Mouse (Mus musculus): ENCODE measurements around the gene Borcs5. TPM values are rescaled to one million over a fixed set of nuclear protein-coding genes. Genes with fewer than 3 reads are reported as not detected.

The Borcs5 gene
- polyA plus RNA-seq, 1 experiment from 2014 or later, result 16.2 TPM

DNA sequence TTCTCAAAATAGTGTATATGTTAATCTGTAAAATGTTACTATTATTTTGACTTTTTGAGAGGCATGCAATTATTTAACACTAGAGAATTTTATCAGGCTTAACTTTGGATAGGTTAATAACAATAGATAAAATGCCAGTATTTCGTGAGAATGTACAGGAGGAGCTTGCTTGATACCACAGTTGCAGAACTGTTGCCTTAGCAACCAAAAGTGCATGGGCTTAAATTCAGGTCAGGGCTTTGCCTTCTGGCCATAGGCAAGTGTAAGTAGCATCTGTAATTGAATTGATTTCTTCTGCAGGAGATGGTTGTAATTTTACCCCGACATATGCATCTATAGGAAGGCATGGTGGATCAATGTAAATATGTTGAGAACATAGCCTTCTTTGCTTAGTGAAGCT, 45.7 kb downstream of the Borcs5 start:
- no peak overlapping the region for H3K4me3 ChIP-seq (ENCODE audit: low read length)
- no peaks in the 10 kb centered on the region for H3K4me1 ChIP-seq (ENCODE audit: insufficient read depth, low read length)
- no peaks in the 10 kb centered on the region for H3K36me3 ChIP-seq (ENCODE audit: insufficient read depth, low read length)
- H3K4me2 ChIP-seq (replicated peaks; ENCODE audit: low read depth, low read length), result no peak overlapping the region
- 64% methylated on average over 2 of the region's 2 CpGs for WGBS
- no peaks in the 10 kb centered on the region for H3K9me3 ChIP-seq (ENCODE audit: low read length)
- H3K27me3 ChIP-seq (ENCODE audit: insufficient read depth, low read length), result no peaks in the 10 kb centered on the region
- H3K9ac ChIP-seq (replicated peaks; ENCODE audit: low read length), result no peak overlapping the region
- no peak overlapping the region for H3K27ac ChIP-seq (ENCODE audit: low read length)
- ATAC-seq (ENCODE audit: low FRiP score, low TSS enrichment), result no peak

DNA sequence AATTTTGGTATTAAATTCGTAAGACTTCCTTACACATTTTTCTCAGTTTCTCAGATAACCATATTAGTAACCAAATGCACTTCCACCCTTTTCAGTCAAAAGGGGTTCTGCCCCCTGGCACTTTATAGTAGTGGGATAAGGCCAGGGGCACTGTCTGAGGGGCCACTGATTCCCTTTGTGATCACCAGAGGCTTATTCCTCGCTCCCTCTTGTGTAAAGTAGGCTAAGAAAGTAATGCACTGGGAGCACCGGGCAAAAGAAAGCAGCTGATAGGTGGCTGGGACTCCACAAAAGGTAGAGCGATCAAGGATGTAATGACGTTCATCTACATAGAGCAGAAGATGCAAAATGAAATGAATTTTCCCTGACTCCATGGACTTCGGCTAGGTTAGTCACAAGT, 46.2 kb downstream of the Borcs5 start:
- Histone ChIP-seq H3K4me3 (ENCODE audit: low read length) (no peak overlapping the region), H3K4me1 (ENCODE audit: insufficient read depth, low read length) (no peaks in the 10 kb centered on the region), H3K9ac (replicated peaks; ENCODE audit: low read length) (no peak overlapping the region), H3K27ac (ENCODE audit: low read length) (no peak overlapping the region), H3K27me3 (ENCODE audit: insufficient read depth, low read length) (no peaks in the 10 kb centered on the region), H3K9me3 (ENCODE audit: low read length) (no peaks in the 10 kb centered on the region), H3K4me2 (replicated peaks; ENCODE audit: low read depth, low read length) (no peak overlapping the region), H3K36me3 (ENCODE audit: insufficient read depth, low read length) (no peaks in the 10 kb centered on the region)
- 88% methylated on average over 6 of the region's 6 CpGs for WGBS
- ATAC-seq (ENCODE audit: low FRiP score, low TSS enrichment), result no peak

DNA sequence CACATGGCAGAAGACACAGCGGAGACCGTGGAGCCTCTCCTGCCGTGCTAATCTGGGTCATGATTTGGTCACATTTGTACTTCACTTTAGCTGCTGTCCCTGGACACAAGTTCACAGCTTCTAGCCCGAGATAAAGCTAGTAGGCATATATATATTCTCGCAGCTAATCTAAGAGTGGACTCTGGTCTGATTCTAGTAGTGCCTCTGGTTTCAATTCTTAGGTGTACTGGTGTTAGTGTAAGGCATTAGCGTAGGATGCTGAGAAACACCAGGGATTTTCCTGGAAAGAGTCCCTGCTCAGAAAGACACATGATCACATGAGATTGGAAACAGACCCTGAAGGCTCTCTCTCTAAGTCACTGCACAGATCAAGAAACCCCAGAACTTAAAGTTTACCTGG, 55.2 kb downstream of the Borcs5 start:
- no peak for ATAC-seq (ENCODE audit: low FRiP score, low TSS enrichment)
- Histone ChIP-seq H3K4me1 (ENCODE audit: insufficient read depth, low read length) (no peaks in the 10 kb centered on the region; the same call in 1 of the 2 replicates), H3K9ac (replicated peaks; ENCODE audit: low read length) (no peak overlapping the region), H3K36me3 (ENCODE audit: insufficient read depth, low read length) (no peaks in the 10 kb centered on the region), H3K9me3 (ENCODE audit: low read length) (no peaks in the 10 kb centered on the region), H3K4me2 (replicated peaks; ENCODE audit: low read depth, low read length) (no peak overlapping the region), H3K4me3 (ENCODE audit: low read length) (no peak overlapping the region), H3K27me3 (ENCODE audit: insufficient read depth, low read length) (no peaks in the 10 kb centered on the region), H3K27ac (ENCODE audit: low read length) (no peak overlapping the region)
- 89% methylated on average over 6 of the region's 6 CpGs for WGBS

DNA sequence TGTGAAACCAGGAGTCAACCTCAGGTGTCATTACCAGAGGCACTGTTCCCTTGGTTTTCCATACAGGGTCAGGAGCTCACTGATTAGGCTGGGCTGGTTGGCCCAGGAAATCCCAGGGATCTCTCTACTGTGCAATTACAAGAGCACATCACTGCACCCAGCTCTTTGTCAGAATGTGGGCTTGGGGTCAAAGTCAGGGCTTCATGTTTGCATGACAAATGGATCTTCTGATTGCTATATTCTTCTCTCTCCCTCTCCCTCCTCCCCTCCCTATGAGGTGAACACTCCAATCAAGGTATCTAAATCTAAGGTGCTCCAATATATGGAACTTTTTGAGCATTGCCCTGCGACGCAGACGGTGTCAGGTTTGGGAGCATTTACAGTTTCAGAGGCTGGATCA, 55.7 kb downstream of the Borcs5 start:
- H3K36me3 ChIP-seq (ENCODE audit: insufficient read depth, low read length), result no peaks in the 10 kb centered on the region
- H3K4me3 ChIP-seq (ENCODE audit: low read length), result no peak overlapping the region
- no peak overlapping the region for H3K9ac ChIP-seq (replicated peaks; ENCODE audit: low read length)
- no peak for ATAC-seq (ENCODE audit: low FRiP score, low TSS enrichment)
- H3K4me2 ChIP-seq (replicated peaks; ENCODE audit: low read depth, low read length), result no peak overlapping the region
- no peaks in the 10 kb centered on the region; the same call in 1 of the 2 replicates for H3K4me1 ChIP-seq (ENCODE audit: insufficient read depth, low read length)
- H3K27me3 ChIP-seq (ENCODE audit: insufficient read depth, low read length), result no peaks in the 10 kb centered on the region
- no peaks in the 10 kb centered on the region for H3K9me3 ChIP-seq (ENCODE audit: low read length)
- WGBS, result 87% methylated on average over 3 of the region's 3 CpGs
- H3K27ac ChIP-seq (ENCODE audit: low read length), result no peak overlapping the region

DNA sequence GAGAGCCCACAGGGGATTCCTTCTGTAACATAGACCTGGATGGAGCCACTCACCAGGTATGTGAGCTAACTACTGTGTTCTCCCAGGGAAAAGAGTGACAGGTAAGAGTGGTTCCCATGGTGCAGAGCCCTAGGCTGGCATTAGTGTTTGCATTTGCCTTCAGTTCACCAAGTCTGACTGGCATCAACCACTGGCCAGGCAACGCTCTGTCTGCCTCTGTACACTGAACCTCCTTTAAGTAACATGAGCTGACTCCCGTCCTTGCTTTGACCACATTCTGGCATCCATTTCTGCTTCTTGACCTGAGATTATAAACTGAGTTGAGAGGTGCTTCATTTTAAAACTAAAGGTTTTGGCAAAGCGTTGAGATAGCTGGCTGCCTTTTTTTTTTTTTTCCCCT, 56.3 kb downstream of the Borcs5 start:
- ATAC-seq (ENCODE audit: low FRiP score, low TSS enrichment), result no peak
- no peak overlapping the region for H3K4me2 ChIP-seq (replicated peaks; ENCODE audit: low read depth, low read length)
- no peak overlapping the region for H3K27ac ChIP-seq (ENCODE audit: low read length)
- no peaks in the 10 kb centered on the region for H3K9me3 ChIP-seq (ENCODE audit: low read length)
- H3K36me3 ChIP-seq (ENCODE audit: insufficient read depth, low read length), result no peaks in the 10 kb centered on the region
- H3K4me3 ChIP-seq (ENCODE audit: low read length), result no peak overlapping the region
- no peaks in the 10 kb centered on the region for H3K27me3 ChIP-seq (ENCODE audit: insufficient read depth, low read length)
- 33% methylated on average over 3 of the region's 3 CpGs for WGBS
- no peaks in the 10 kb centered on the region; the same call in 1 of the 2 replicates for H3K4me1 ChIP-seq (ENCODE audit: insufficient read depth, low read length)
- no peak overlapping the region for H3K9ac ChIP-seq (replicated peaks; ENCODE audit: low read length)

DNA sequence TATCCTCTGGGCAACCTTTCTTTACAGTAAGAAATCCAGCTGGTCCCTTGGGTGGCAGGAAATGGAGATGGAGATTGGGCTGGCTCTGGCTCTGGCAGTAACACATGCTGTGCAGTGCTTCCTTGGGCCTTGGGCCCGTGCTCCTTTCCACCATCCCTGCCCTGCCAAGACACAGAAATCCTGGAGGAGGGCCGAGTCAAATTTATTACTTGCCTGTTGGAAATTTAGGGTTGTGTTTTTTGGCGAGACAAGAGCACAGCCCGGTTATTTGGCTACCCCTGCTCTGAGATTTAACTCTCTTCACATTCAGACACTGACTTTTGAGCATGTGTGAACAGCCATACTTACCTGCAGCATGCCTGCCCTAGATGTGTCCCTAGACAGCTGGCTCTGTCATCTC, 56.8 kb downstream of the Borcs5 start:
- WGBS, result 36% methylated on average over 4 of the region's 4 CpGs
- Histone ChIP-seq H3K4me2 (replicated peaks; ENCODE audit: low read depth, low read length) (no peak overlapping the region), H3K27me3 (ENCODE audit: insufficient read depth, low read length) (no peaks in the 10 kb centered on the region), H3K9ac (replicated peaks; ENCODE audit: low read length) (no peak overlapping the region), H3K4me1 (ENCODE audit: insufficient read depth, low read length) (no peaks in the 10 kb centered on the region; the same call in 1 of the 2 replicates), H3K27ac (ENCODE audit: low read length) (no peak overlapping the region), H3K4me3 (ENCODE audit: low read length) (no peak overlapping the region), H3K9me3 (ENCODE audit: low read length) (no peaks in the 10 kb centered on the region), H3K36me3 (ENCODE audit: insufficient read depth, low read length) (no peaks in the 10 kb centered on the region)
- 0 out of 2 replicates have a peak, but pooled peaks have one; percentile 47 for ATAC-seq (ENCODE audit: low FRiP score, low TSS enrichment)

DNA sequence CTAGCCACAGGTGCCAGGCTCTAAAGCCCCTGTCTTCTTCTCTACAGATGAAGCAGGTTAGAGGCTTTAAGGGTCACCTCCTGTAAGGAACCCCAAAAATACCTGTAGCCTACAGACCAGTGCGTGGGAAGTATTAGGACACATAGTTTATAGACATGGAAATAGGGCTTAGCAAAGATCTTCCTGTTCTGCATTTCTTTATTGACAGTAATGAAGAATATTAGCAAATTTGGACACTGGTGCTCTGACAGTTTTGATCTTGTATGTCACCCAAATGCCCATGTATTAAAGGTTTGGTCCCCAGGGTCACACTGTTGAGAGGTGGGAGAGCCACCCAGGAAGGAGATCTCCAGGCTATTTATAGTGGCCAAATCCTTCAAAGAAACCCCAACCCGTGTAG, 57.2 kb downstream of the Borcs5 start:
- 68% methylated on average over 2 of the region's 2 CpGs for whole genome bisulfite sequencing
- H3K4me2 ChIP-seq (replicated peaks; ENCODE audit: low read depth, low read length), result no peak overlapping the region
- no peak for ATAC-seq (ENCODE audit: low FRiP score, low TSS enrichment)

DNA sequence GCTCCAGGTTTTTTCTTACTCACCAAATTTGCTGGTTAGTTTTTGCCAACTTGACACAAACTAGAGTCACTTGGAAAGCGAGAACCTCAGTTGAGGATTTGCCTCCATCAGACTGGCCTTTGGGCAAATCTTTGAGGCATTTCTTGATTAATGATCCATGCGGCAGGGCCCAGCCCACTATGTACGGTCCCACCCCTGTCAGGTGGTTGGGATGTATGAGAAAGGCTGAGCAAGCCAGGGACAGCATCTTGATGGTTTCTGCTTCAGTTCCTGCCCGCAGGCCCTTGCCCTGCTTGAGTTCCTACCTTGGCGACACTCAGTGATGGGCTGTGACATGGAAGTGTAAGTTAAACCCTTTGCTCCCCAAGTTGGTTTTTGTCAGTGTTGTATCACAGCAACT, 58.9 kb downstream of the Borcs5 start:
- H3K9me3 ChIP-seq (ENCODE audit: low read length), result no peaks in the 10 kb centered on the region
- no peaks in the 10 kb centered on the region; the same call in 1 of the 2 replicates for H3K4me1 ChIP-seq (ENCODE audit: insufficient read depth, low read length)
- no peaks in the 10 kb centered on the region for H3K36me3 ChIP-seq (ENCODE audit: insufficient read depth, low read length)
- no peak overlapping the region for H3K9ac ChIP-seq (replicated peaks; ENCODE audit: low read length)
- H3K27me3 ChIP-seq (ENCODE audit: insufficient read depth, low read length), result no peaks in the 10 kb centered on the region
- H3K4me3 ChIP-seq (ENCODE audit: low read length), result no peak overlapping the region
- no peak overlapping the region for H3K4me2 ChIP-seq (replicated peaks; ENCODE audit: low read depth, low read length)
- peak; percentile 55; the same call in 1 of the 2 replicates for ATAC-seq (ENCODE audit: low FRiP score, low TSS enrichment)
- WGBS, result 50% methylated on average over 5 of the region's 5 CpGs
- no peak overlapping the region for H3K27ac ChIP-seq (ENCODE audit: low read length)

More for the DNA sequence above, 57.2 kb downstream of the Borcs5 start:
- Histone ChIP-seq H3K27ac (ENCODE audit: low read length) (no peak overlapping the region), H3K4me3 (ENCODE audit: low read length) (no peak overlapping the region), H3K9ac (replicated peaks; ENCODE audit: low read length) (no peak overlapping the region), H3K4me1 (ENCODE audit: insufficient read depth, low read length) (no peaks in the 10 kb centered on the region; the same call in 1 of the 2 replicates), H3K36me3 (ENCODE audit: insufficient read depth, low read length) (no peaks in the 10 kb centered on the region), H3K9me3 (ENCODE audit: low read length) (no peaks in the 10 kb centered on the region), H3K27me3 (ENCODE audit: insufficient read depth, low read length) (no peaks in the 10 kb centered on the region)

DNA sequence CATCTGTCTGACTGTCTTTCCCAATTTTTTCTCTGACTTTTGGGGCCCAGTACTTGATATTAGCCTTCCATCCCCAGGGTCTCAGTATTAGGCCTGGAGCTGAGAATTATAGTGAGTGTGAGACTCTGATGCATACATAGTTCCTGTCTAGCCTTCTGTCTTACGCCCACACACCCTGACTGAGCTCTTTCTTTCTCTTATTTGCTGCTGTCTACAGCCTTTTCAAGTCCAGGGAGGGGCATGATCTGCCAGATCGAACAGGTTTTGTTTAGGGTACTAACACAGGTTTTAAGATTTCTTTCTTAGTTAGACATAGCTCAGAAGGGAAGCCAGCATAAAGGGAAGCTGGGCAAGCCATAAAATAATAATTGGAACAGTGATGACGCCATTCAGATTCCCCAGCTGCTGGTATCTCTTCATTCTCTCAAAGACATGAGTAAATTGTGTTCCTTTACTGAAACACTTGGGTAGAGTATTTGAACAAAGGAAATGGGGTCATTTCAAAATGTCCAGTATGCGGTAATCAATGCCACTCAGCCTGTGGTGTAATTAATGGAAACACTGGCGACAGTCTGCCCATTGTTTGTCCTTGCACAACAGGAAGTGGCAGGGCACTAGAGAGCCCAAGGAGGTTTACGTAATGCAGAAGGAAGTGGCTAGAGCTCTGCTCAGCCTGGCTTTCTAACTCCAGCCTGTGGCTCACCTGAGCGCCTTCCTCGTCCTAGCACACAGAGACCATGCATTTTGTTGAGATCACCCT, 61.3 kb downstream of the Borcs5 start:
- 0 out of 2 replicates have a peak overlapping the region, but pooled peaks have one; percentile 8 for H3K27ac ChIP-seq (ENCODE audit: low read length)
- H3K27me3 ChIP-seq (ENCODE audit: insufficient read depth, low read length), result no peaks in the 10 kb centered on the region

DNA sequence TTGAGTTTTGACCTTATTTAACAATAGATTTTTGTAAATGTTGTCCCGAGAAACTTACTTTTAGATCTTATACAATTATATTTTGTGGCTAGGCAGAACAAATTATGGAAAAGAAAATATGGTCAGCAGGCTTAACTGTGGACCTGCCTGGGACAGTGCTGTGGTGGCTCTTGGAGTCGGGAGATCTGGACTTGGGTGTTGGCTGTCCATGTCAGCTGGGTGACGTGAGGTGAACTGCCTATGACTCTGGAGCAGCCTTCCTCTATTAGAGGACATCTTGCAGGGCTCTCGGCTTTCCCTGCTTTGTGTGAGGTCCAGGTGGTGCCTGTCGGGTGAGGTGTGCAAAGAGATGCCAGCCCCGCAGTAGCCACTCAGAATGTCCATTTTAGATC, 61.9 kb downstream of the Borcs5 start:
- no peaks in the 10 kb centered on the region for H3K36me3 ChIP-seq (ENCODE audit: insufficient read depth, low read length)
- H3K27ac ChIP-seq (ENCODE audit: low read length), result no peak overlapping the region
- H3K4me1 ChIP-seq (ENCODE audit: insufficient read depth, low read length), result no peaks in the 10 kb centered on the region; the same call in 1 of the 2 replicates
- ATAC-seq (ENCODE audit: low FRiP score, low TSS enrichment), result no peak
- no peaks in the 10 kb centered on the region for H3K27me3 ChIP-seq (ENCODE audit: insufficient read depth, low read length)
- H3K9me3 ChIP-seq (ENCODE audit: low read length), result no peaks in the 10 kb centered on the region
- H3K4me3 ChIP-seq (ENCODE audit: low read length), result no peak overlapping the region
- no peak overlapping the region for H3K4me2 ChIP-seq (replicated peaks; ENCODE audit: low read depth, low read length)
- 72% methylated on average over 6 of the region's 6 CpGs for whole genome bisulfite sequencing
- H3K9ac ChIP-seq (replicated peaks; ENCODE audit: low read length), result no peak overlapping the region

More for the DNA sequence above, 61.3 kb downstream of the Borcs5 start:
- H3K36me3 ChIP-seq (ENCODE audit: insufficient read depth, low read length), result no peaks in the 10 kb centered on the region
- H3K9ac ChIP-seq (replicated peaks; ENCODE audit: low read length), result no peak overlapping the region
- no peaks in the 10 kb centered on the region for H3K9me3 ChIP-seq (ENCODE audit: low read length)
- H3K4me1 ChIP-seq (ENCODE audit: insufficient read depth, low read length), result no peaks in the 10 kb centered on the region; the same call in 1 of the 2 replicates
- peak; percentile 73 for ATAC-seq (ENCODE audit: low FRiP score, low TSS enrichment)
- WGBS, result 65% methylated on average over 8 of the region's 8 CpGs
- H3K4me3 ChIP-seq (ENCODE audit: low read length), result no peak overlapping the region
- H3K4me2 ChIP-seq (replicated peaks; ENCODE audit: low read depth, low read length), result no peak overlapping the region

All from kidney, embryonic 16.5 days (tissue).